Comparison of ENCODE assay signal across 8 mouse cellular contexts in the genomic region with DNA sequence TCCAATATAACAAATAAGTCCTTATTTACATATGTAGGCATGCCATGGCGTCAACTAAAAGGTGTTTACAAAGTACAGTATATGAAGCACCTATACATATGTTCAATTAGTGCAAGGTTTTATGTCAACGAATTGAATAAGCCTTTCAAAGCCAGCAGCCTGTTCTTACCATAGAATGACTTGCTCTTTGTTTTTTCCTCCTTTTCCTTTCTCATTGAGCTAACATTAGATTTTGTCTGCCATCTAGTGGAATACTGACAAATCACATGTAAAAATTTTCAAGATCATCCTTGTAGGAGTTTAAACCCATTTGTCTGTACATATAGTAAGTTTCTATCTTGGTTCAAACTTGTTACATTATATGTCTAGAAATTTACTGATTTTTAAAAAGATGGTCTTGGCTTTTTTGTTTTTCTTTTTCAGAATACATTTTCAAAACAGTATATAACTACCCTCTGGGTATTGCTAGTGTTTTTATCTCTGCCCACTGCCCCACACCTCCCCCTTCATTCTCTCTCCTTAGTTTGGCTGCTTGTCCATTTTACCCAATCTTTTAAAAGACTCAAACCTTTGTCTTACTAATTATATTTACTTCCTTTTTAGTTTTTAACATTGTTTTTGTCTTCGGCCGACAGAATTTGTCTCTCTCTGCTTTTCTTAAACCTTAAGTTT.
DNase-seq lines count a peak whose midpoint lies in the region; ATAC-seq lines count a peak whose summit lies in the region.

No protein-coding gene starts in this region.

- no peak overlapping the region for H3K9ac ChIP-seq in hindbrain, embryonic 11.5 days (ENCODE audit: low read depth, low read length)
- no peak overlapping the region for H3K9ac ChIP-seq in intestine, embryonic 16.5 days (ENCODE audit: low read depth, low read length)

- DNase-seq in hindbrain, embryonic 11.5 days (ENCODE audit: low spot score) = peak; percentile 61
- DNase-seq in hindbrain, embryonic 10.5 days (ENCODE audit: low spot score) = no peak
- DNase-seq in ES-CJ7 (ENCODE audit: low read depth, low spot score) = peak; percentile 49
- peak; percentile 66 for DNase-seq in embryo, embryonic 11 days
- peak; percentile 47 for DNase-seq in lung, postnatal 36 days
- DNase-seq in spleen, postnatal 10 days (ENCODE audit: low spot score in 2 of 2) = no peak

- no peaks in the 10 kb centered on the region for H3K9me3 ChIP-seq in hindbrain, embryonic 11.5 days (ENCODE audit: control insufficient read depth, low read length)
- no peaks in the 10 kb centered on the region for H3K9me3 ChIP-seq in hindbrain, embryonic 10.5 days
- H3K9me3 ChIP-seq in intestine, embryonic 16.5 days (ENCODE audit: control insufficient read depth, low read length) = no peaks in the 10 kb centered on the region

- no peaks in the 10 kb centered on the region for H3K27me3 ChIP-seq in hindbrain, embryonic 11.5 days (ENCODE audit: control insufficient read depth, insufficient read depth, low read length)
- H3K27me3 ChIP-seq in hindbrain, embryonic 10.5 days (ENCODE audit: insufficient read depth, poor library complexity, severe bottlenecking) = no peaks in the 10 kb centered on the region
- H3K27me3 ChIP-seq in intestine, embryonic 16.5 days (replicated peaks; ENCODE audit: control insufficient read depth, insufficient read depth, low read length) = no peaks in the 10 kb centered on the region

- H3K4me2 ChIP-seq in hindbrain, embryonic 11.5 days (replicated peaks; ENCODE audit: low read depth, low read length) = no peak overlapping the region
- H3K4me2 ChIP-seq in intestine, embryonic 16.5 days (ENCODE audit: low read depth, low read length) = no peak overlapping the region

- WGBS in hindbrain, embryonic 11.5 days = 61% methylated on average over 4 of the region's 4 CpGs
- 63% methylated on average over 4 of the region's 4 CpGs for WGBS in hindbrain, embryonic 10.5 days
- 64% methylated on average over 4 of the region's 4 CpGs for WGBS in intestine, embryonic 16.5 days

- ATAC-seq in hindbrain, embryonic 11.5 days (ENCODE audit: low FRiP score) = peak; percentile 55
- ATAC-seq in intestine, embryonic 16.5 days = no peak
- ATAC-seq in granulocyte monocyte progenitor cell, adult 5-6 weeks (replicated peaks; ENCODE audit: poor library complexity, severe bottlenecking) = no peak; the same call in 1 of the 2 replicates

- no peak overlapping the region for H3K27ac ChIP-seq in hindbrain, embryonic 11.5 days (ENCODE audit: low read depth, low read length)
- no peak overlapping the region for H3K27ac ChIP-seq in hindbrain, embryonic 10.5 days
- no peak overlapping the region for H3K27ac ChIP-seq in intestine, embryonic 16.5 days (ENCODE audit: low read length)

- H3K36me3 ChIP-seq in hindbrain, embryonic 11.5 days (ENCODE audit: control insufficient read depth, insufficient read depth, low read length) = no peaks in the 10 kb centered on the region
- no peaks in the 10 kb centered on the region for H3K36me3 ChIP-seq in hindbrain, embryonic 10.5 days
- no peaks in the 10 kb centered on the region for H3K36me3 ChIP-seq in intestine, embryonic 16.5 days (ENCODE audit: control insufficient read depth, insufficient read depth, low read length)

- H3K4me1 ChIP-seq in hindbrain, embryonic 11.5 days (replicated peaks; ENCODE audit: control insufficient read depth, insufficient read depth, low read length) = no peaks in the 10 kb centered on the region
- no peaks in the 10 kb centered on the region for H3K4me1 ChIP-seq in hindbrain, embryonic 10.5 days (replicated peaks)
- H3K4me1 ChIP-seq in intestine, embryonic 16.5 days (ENCODE audit: control insufficient read depth, insufficient read depth, low read length) = no peaks in the 10 kb centered on the region

- H3K4me3 ChIP-seq in hindbrain, embryonic 11.5 days (ENCODE audit: low read depth, low read length) = no peak overlapping the region
- no peak overlapping the region for H3K4me3 ChIP-seq in hindbrain, embryonic 10.5 days
- H3K4me3 ChIP-seq in intestine, embryonic 16.5 days (ENCODE audit: low read length) = no peak overlapping the region

Comparison
In these comparisons a context has a peak if more than half of its experiments do, and no peak if none do; other contexts are left out.
1. DNase-seq: peak in hindbrain, embryonic 11.5 days (single experiment), ES-CJ7 (single experiment), embryo, embryonic 11 days (single experiment) and lung, postnatal 36 days (single experiment); none in hindbrain, embryonic 10.5 days (single experiment) and spleen, postnatal 10 days (0 of 2).